Mouse (Mus musculus): ENCODE measurements around the gene Zfp981. TPM values are rescaled to one million over a fixed set of nuclear protein-coding genes. Genes with fewer than 3 reads are reported as not detected.
"Not testable (repeated sequence)": the region's sequence is repeated elsewhere in the genome, so short reads cannot be mapped to it uniquely, and the experiment has no call there.

The Zfp981 gene
- polyA plus RNA-seq, 1 experiment from 2014 or later = 0.26 TPM

- not testable (repeated sequence) for H3K4me2 ChIP-seq (ENCODE audit: low read length); H3K36me3 ChIP-seq (ENCODE audit: control insufficient read depth, insufficient read depth, low read length); H3K4me1 ChIP-seq (ENCODE audit: control insufficient read depth, insufficient read depth, low read length); H3K4me3 ChIP-seq (replicated peaks; ENCODE audit: low read depth, low read length); H3K27ac ChIP-seq (replicated peaks; ENCODE audit: low read depth, low read length); H3K9ac ChIP-seq (replicated peaks; ENCODE audit: low read length); DNase-seq; H3K27me3 ChIP-seq (ENCODE audit: control insufficient read depth, insufficient read depth, low read length)
- peaks cover 75% of the 10 kb centered on the region for H3K9me3 ChIP-seq (ENCODE audit: control insufficient read depth, low read length)
- peak; percentile 28; the same call in 1 of the 2 replicates for ATAC-seq (ENCODE audit: low FRiP score, low TSS enrichment)
- WGBS = 89% methylated on average over 6 of the region's 6 CpGs
These were observed 8.4 kb upstream of the Zfp981 start for GRCm38 (mm10) chr4:146493319-146493907.

- no peak overlapping the region for H3K4me2 ChIP-seq (ENCODE audit: low read length)
- H3K27me3 ChIP-seq (ENCODE audit: control insufficient read depth, insufficient read depth, low read length) = no peaks in the 10 kb centered on the region
- peaks cover 72% of the 10 kb centered on the region for H3K9me3 ChIP-seq (ENCODE audit: control insufficient read depth, low read length)
- H3K9ac ChIP-seq (replicated peaks; ENCODE audit: low read length) = no peak overlapping the region
- 69% methylated on average over 4 of the region's 4 CpGs for WGBS
- H3K27ac ChIP-seq (replicated peaks; ENCODE audit: low read depth, low read length) = no peak overlapping the region
- ATAC-seq (ENCODE audit: low FRiP score, low TSS enrichment) = no peak
- DNase-seq = no peak
- no peak overlapping the region for H3K4me3 ChIP-seq (replicated peaks; ENCODE audit: low read depth, low read length)
- H3K36me3 ChIP-seq (ENCODE audit: control insufficient read depth, insufficient read depth, low read length) = no peaks in the 10 kb centered on the region
- no peaks in the 10 kb centered on the region for H3K4me1 ChIP-seq (ENCODE audit: control insufficient read depth, insufficient read depth, low read length)
These were observed 6.8 kb upstream of the Zfp981 start for GRCm38 (mm10) chr4:146494980-146495379.

GRCm38 (mm10) chr4:146497695-146498275 lies 4.0 kb upstream of the Zfp981 start:
- not testable (repeated sequence) for H3K27ac ChIP-seq (replicated peaks; ENCODE audit: low read depth, low read length); H3K4me2 ChIP-seq (ENCODE audit: low read length); DNase-seq; H3K4me1 ChIP-seq (ENCODE audit: control insufficient read depth, insufficient read depth, low read length); ATAC-seq (ENCODE audit: low FRiP score, low TSS enrichment); H3K36me3 ChIP-seq (ENCODE audit: control insufficient read depth, insufficient read depth, low read length); H3K27me3 ChIP-seq (ENCODE audit: control insufficient read depth, insufficient read depth, low read length); H3K9ac ChIP-seq (replicated peaks; ENCODE audit: low read length); H3K4me3 ChIP-seq (replicated peaks; ENCODE audit: low read depth, low read length)
- WGBS = 81% methylated on average over 9 of the region's 9 CpGs
- H3K9me3 ChIP-seq (ENCODE audit: control insufficient read depth, low read length) = peaks cover 65% of the 10 kb centered on the region

- not testable (repeated sequence) for H3K27me3 ChIP-seq (ENCODE audit: control insufficient read depth, insufficient read depth, low read length); H3K4me1 ChIP-seq (ENCODE audit: control insufficient read depth, insufficient read depth, low read length); H3K4me2 ChIP-seq (ENCODE audit: low read length); DNase-seq; H3K9ac ChIP-seq (replicated peaks; ENCODE audit: low read length); H3K36me3 ChIP-seq (ENCODE audit: control insufficient read depth, insufficient read depth, low read length); ATAC-seq (ENCODE audit: low FRiP score, low TSS enrichment); H3K4me3 ChIP-seq (replicated peaks; ENCODE audit: low read depth, low read length); H3K27ac ChIP-seq (replicated peaks; ENCODE audit: low read depth, low read length)
- 96% methylated on average over 19 of the region's 24 CpGs for whole genome bisulfite sequencing
- peaks cover 11% of the 10 kb centered on the region for H3K9me3 ChIP-seq (ENCODE audit: control insufficient read depth, low read length)
These were observed 7.2 kb downstream of the Zfp981 start for GRCm38 (mm10) chr4:146509029-146509428.

- peaks cover 23% of the 10 kb centered on the region for H3K9me3 ChIP-seq (ENCODE audit: control insufficient read depth, low read length)
- not testable (repeated sequence) for DNase-seq; H3K4me3 ChIP-seq (replicated peaks; ENCODE audit: low read depth, low read length); H3K4me2 ChIP-seq (ENCODE audit: low read length); ATAC-seq (ENCODE audit: low FRiP score, low TSS enrichment); H3K4me1 ChIP-seq (ENCODE audit: control insufficient read depth, insufficient read depth, low read length); H3K27ac ChIP-seq (replicated peaks; ENCODE audit: low read depth, low read length); H3K9ac ChIP-seq (replicated peaks; ENCODE audit: low read length); H3K36me3 ChIP-seq (ENCODE audit: control insufficient read depth, insufficient read depth, low read length); H3K27me3 ChIP-seq (ENCODE audit: control insufficient read depth, insufficient read depth, low read length)
These were observed 10.0 kb downstream of the Zfp981 start for GRCm38 (mm10) chr4:146511871-146512270.

- H3K4me3 ChIP-seq (replicated peaks; ENCODE audit: low read depth, low read length) = no peak overlapping the region
- H3K27me3 ChIP-seq (ENCODE audit: control insufficient read depth, insufficient read depth, low read length) = no peaks in the 10 kb centered on the region
- peaks cover 66% of the 10 kb centered on the region for H3K9me3 ChIP-seq (ENCODE audit: control insufficient read depth, low read length)
- no peaks in the 10 kb centered on the region for H3K36me3 ChIP-seq (ENCODE audit: control insufficient read depth, insufficient read depth, low read length)
- DNase-seq = no peak
- H3K27ac ChIP-seq (replicated peaks; ENCODE audit: low read depth, low read length) = no peak overlapping the region
- 0 out of 2 replicates have a peak, but pooled peaks have one; percentile 57 for ATAC-seq (ENCODE audit: low FRiP score, low TSS enrichment)
- no peak overlapping the region for H3K4me2 ChIP-seq (ENCODE audit: low read length)
- no peaks in the 10 kb centered on the region for H3K4me1 ChIP-seq (ENCODE audit: control insufficient read depth, insufficient read depth, low read length)
- WGBS = 52% methylated on average over 1 of the region's 1 CpGs
- H3K9ac ChIP-seq (replicated peaks; ENCODE audit: low read length) = no peak overlapping the region
These were observed 14.6 kb downstream of the Zfp981 start for GRCm38 (mm10) chr4:146516474-146516873.

- H3K4me2 ChIP-seq (ENCODE audit: low read length); DNase-seq; ATAC-seq (ENCODE audit: low FRiP score, low TSS enrichment); H3K4me1 ChIP-seq (ENCODE audit: control insufficient read depth, insufficient read depth, low read length); H3K9ac ChIP-seq (replicated peaks; ENCODE audit: low read length); H3K27me3 ChIP-seq (ENCODE audit: control insufficient read depth, insufficient read depth, low read length); H3K36me3 ChIP-seq (ENCODE audit: control insufficient read depth, insufficient read depth, low read length); H3K27ac ChIP-seq (replicated peaks; ENCODE audit: low read depth, low read length); H3K4me3 ChIP-seq (replicated peaks; ENCODE audit: low read depth, low read length): not testable (repeated sequence)
- peaks cover 67% of the 10 kb centered on the region for H3K9me3 ChIP-seq (ENCODE audit: control insufficient read depth, low read length)
- WGBS = 64% methylated on average over 2 of the region's 2 CpGs
These were observed 15.3 kb downstream of the Zfp981 start for GRCm38 (mm10) chr4:146517150-146517549.

GRCm38 (mm10) chr4:146520723-146521122 lies 18.9 kb downstream of the Zfp981 start:
- H3K36me3 ChIP-seq (ENCODE audit: control insufficient read depth, insufficient read depth, low read length) = no peaks in the 10 kb centered on the region
- peaks cover 88% of the 10 kb centered on the region for H3K9me3 ChIP-seq (ENCODE audit: control insufficient read depth, low read length)
- no peak overlapping the region for H3K9ac ChIP-seq (replicated peaks; ENCODE audit: low read length)
- DNase-seq (no peak), ATAC-seq (ENCODE audit: low FRiP score, low TSS enrichment) (no peak)
- no peak overlapping the region for H3K4me3 ChIP-seq (replicated peaks; ENCODE audit: low read depth, low read length)
- no peak overlapping the region for H3K4me2 ChIP-seq (ENCODE audit: low read length)
- 81% methylated on average over 2 of the region's 2 CpGs for WGBS
- no peaks in the 10 kb centered on the region for H3K27me3 ChIP-seq (ENCODE audit: control insufficient read depth, insufficient read depth, low read length)
- H3K27ac ChIP-seq (replicated peaks; ENCODE audit: low read depth, low read length) = no peak overlapping the region
- H3K4me1 ChIP-seq (ENCODE audit: control insufficient read depth, insufficient read depth, low read length) = no peaks in the 10 kb centered on the region

- Histone ChIP-seq H3K9me3 (ENCODE audit: control insufficient read depth, low read length) (peaks cover 71% of the 10 kb centered on the region), H3K27ac (replicated peaks; ENCODE audit: low read depth, low read length) (no peak overlapping the region), H3K36me3 (ENCODE audit: control insufficient read depth, insufficient read depth, low read length) (no peaks in the 10 kb centered on the region), H3K4me1 (ENCODE audit: control insufficient read depth, insufficient read depth, low read length) (no peaks in the 10 kb centered on the region), H3K9ac (replicated peaks; ENCODE audit: low read length) (no peak overlapping the region), H3K4me2 (ENCODE audit: low read length) (no peak overlapping the region), H3K27me3 (ENCODE audit: control insufficient read depth, insufficient read depth, low read length) (no peaks in the 10 kb centered on the region), H3K4me3 (replicated peaks; ENCODE audit: low read depth, low read length) (no peak overlapping the region)
- DNase-seq (no peak), ATAC-seq (ENCODE audit: low FRiP score, low TSS enrichment) (peak; percentile 29; the same call in 1 of the 2 replicates)
- 87% methylated on average over 4 of the region's 4 CpGs for WGBS
These were observed 32.7 kb downstream of the Zfp981 start for GRCm38 (mm10) chr4:146534574-146534973.
